Mouse (Mus musculus) heart, embryonic 13.5 days (tissue): ENCODE results near the gene S1pr4. TPM values are rescaled to one million over a fixed set of nuclear protein-coding genes. Genes with fewer than 3 reads are reported as not detected.
A peak's percentile ranks its signal among the peaks of the same experiment; 100 is the strongest.

Source experiments
- ATAC-seq: fragments of 200-750 bp; cut with Nextera tagmentation; 2 replicates; pipeline ENCODE4 v1.8.0; 2017; ENCODE audit warnings: moderate TSS enrichment; ENCODE audit not compliant: insufficient number of reproducible peaks, low FRiP score, low TSS enrichment; ENCODE audit errors: extremely low read depth
- H3K27ac ChIP-seq: fragments of 300-500 bp; sonication (generic); replicated peaks from 2 replicates; pipeline ENCODE4 v1.5.1; 2015; ENCODE audit warnings: moderate library complexity, mild to moderate bottlenecking, inconsistent platforms
- H3K27me3 ChIP-seq: fragments of 300-500 bp; sonication (generic); replicated peaks from 2 replicates; pipeline ENCODE4 v1.6.1; 2015; ENCODE audit warnings: mild to moderate bottlenecking, inconsistent platforms
- H3K36me3 ChIP-seq: fragments of 300-500 bp; sonication (generic); 2 replicates; pipeline ENCODE4 v1.6.1; 2015; ENCODE audit warnings: mild to moderate bottlenecking, inconsistent platforms
- H3K4me1 ChIP-seq: fragments of 300-500 bp; sonication (generic); 2 replicates; pipeline ENCODE4 v1.6.1; 2015; ENCODE audit warnings: inconsistent platforms
- H3K4me2 ChIP-seq: fragments of 300-500 bp; sonication (generic); 2 replicates; pipeline ENCODE4 v1.6.1; 2015; ENCODE audit warnings: inconsistent platforms, mild to moderate bottlenecking, moderate library complexity
- H3K4me3 ChIP-seq: fragments of 300-500 bp; sonication (generic); 2 replicates; pipeline ENCODE4 v1.5.1; 2015; ENCODE audit warnings: moderate library complexity, mild to moderate bottlenecking, inconsistent platforms
- H3K9ac ChIP-seq: fragments of 300-500 bp; sonication (generic); 2 replicates; pipeline ENCODE4 v1.6.1; 2015; ENCODE audit warnings: inconsistent platforms, mild to moderate bottlenecking, moderate library complexity
- H3K9me3 ChIP-seq: fragments of 300-500 bp; sonication (generic); 2 replicates; pipeline ENCODE4 v1.6.1; 2016; ENCODE audit warnings: inconsistent platforms
- WGBS: fragments of 180-500 bp; shearing (Covaris S2); methylation state at CpG from one replicate; pipeline ENCODE4 v1.1.7; 2015; ENCODE audit warnings: mixed read lengths; 5-methylcytosine and 5-hydroxymethylcytosine counted together
- polyA plus RNA-seq: library from polyadenylated mRNA; unstranded; fragments of >200 nt; fragmentation: Nextera tagmentation; extraction: Ambion mirVana; gene quantifications from 2 replicates; pipeline ENCODE4 v1.2.1, GENCODE M21; 2015

The S1pr4 gene
- 0.53 and 0.62 TPM in 2 replicates for polyA plus RNA-seq

DNA sequence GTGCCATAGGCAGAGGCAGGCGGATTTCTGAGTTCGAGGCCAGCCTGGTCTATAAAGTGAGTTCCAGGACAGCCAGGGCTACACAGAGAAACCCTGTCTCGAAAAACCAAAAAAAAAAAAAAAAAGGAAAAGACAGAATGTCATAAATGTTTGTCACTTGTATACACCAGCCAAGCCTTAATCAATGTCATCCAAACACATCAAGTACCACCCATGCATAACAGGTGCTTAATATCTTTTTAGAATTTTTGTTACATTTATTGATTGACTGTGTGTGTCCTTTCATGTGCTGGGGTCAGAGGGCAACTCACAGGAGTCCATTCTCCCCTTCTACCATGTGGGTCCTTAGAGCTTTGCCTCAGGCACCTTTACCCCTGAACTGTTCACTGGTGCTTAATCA lies at the start of gene S1pr4:
Gene S1pr4 (minus strand): TSS at position 101 of the 400 bp plus-strand sequence.
- no peak within 1 kb of the TSS for H3K4me3 ChIP-seq
- 67% methylated on average over 3 of the region's 3 CpGs for WGBS

DNA sequence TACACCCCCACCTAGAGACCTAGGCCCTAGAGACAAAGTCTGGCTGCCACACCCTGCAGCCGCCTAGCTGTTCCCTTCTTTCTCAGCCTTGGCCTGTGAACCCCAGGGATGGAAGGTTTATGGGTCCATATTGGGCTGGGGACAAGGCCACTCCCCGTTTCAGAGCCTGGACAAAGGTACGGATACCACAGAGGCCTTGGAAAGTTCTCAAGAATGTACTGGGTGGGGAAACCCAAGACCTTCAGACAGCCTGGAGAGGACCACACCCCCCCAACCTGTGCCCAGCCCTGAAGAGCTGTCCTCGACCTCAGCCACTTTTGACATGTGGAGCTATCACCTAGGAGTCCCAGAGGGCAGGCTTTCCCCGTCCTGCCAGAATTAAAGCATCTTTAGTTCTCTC lies 49.0 kb upstream of the S1pr4 start:
- Histone ChIP-seq H3K4me3 (no peak overlapping the region), H3K4me2 (no peak overlapping the region), H3K9ac (0 out of 2 replicates have a peak overlapping the region, but pooled peaks have one; percentile 4), H3K27ac (no peak overlapping the region), H3K9me3 (no peaks in the 10 kb centered on the region), H3K4me1 (peaks cover 22% of the 10 kb centered on the region), H3K27me3 (no peaks in the 10 kb centered on the region), H3K36me3 (no peaks in the 10 kb centered on the region)
- ATAC-seq = no peak
- WGBS = 65% methylated on average over 5 of the region's 5 CpGs

More for the DNA sequence above, at the start of gene S1pr4:
- Histone ChIP-seq H3K9me3 (no peaks in the 10 kb centered on the region), H3K36me3 (no peaks in the 10 kb centered on the region), H3K4me2 (no peak within 1 kb of the TSS), H3K27me3 (peaks cover 13% of the 10 kb centered on the region), H3K4me1 (peaks cover 18% of the 10 kb centered on the region), H3K27ac (no peak within 1 kb of the TSS), H3K9ac (0 out of 2 replicates have a peak within 1 kb of the TSS, but pooled peaks have one; percentile 28)
- no peak for ATAC-seq

- H3K4me1 ChIP-seq = peaks cover 42% of the 10 kb centered on the region
- H3K27me3 ChIP-seq = no peaks in the 10 kb centered on the region
- H3K36me3 ChIP-seq = no peaks in the 10 kb centered on the region
- no peaks in the 10 kb centered on the region for H3K9me3 ChIP-seq
- no peak for ATAC-seq
- H3K9ac ChIP-seq = peak overlapping the region; percentile 71
- no peak overlapping the region for H3K27ac ChIP-seq
- H3K4me3 ChIP-seq = no peak overlapping the region
- 92% methylated on average over 13 of the region's 13 CpGs for WGBS
- H3K4me2 ChIP-seq = no peak overlapping the region
Observed at GRCm38 (mm10) chr10:81546788-81547571, 47.0 kb upstream of the S1pr4 start.

- ATAC-seq = no peak
- H3K4me1 ChIP-seq = peaks cover 43% of the 10 kb centered on the region
- no peaks in the 10 kb centered on the region for H3K9me3 ChIP-seq
- no peaks in the 10 kb centered on the region for H3K36me3 ChIP-seq
- WGBS = 42% methylated on average over 5 of the region's 5 CpGs
- H3K9ac ChIP-seq = peak overlapping the region; percentile 71
- H3K27ac ChIP-seq = no peak overlapping the region
- H3K4me2 ChIP-seq = no peak overlapping the region
- H3K27me3 ChIP-seq = no peaks in the 10 kb centered on the region
- no peak overlapping the region for H3K4me3 ChIP-seq
Observed at GRCm38 (mm10) chr10:81546332-81546731, 46.4 kb upstream of the S1pr4 start.

GRCm38 (mm10) chr10:81545161-81545747 lies 45.3 kb upstream of the S1pr4 start, which contains the start of gene Gna11:
Gene Gna11 (minus strand): TSS chr10:81545190.
- peak within 1 kb of the TSS; percentile 94 for H3K4me3 ChIP-seq
- H3K9ac ChIP-seq = peak within 1 kb of the TSS; percentile 97
- H3K4me1 ChIP-seq = peaks cover 45% of the 10 kb centered on the region
- no peaks in the 10 kb centered on the region for H3K36me3 ChIP-seq
- no peaks in the 10 kb centered on the region for H3K27me3 ChIP-seq
- H3K4me2 ChIP-seq = peak within 1 kb of the TSS; percentile 99
- H3K27ac ChIP-seq = peak within 1 kb of the TSS; percentile 76
- WGBS = under 1% methylated on average over 56 of the region's 59 CpGs
- H3K9me3 ChIP-seq = no peaks in the 10 kb centered on the region
- ATAC-seq = peak; percentile 88

- ATAC-seq = no peak
- Histone ChIP-seq H3K27me3 (no peaks in the 10 kb centered on the region), H3K9me3 (no peaks in the 10 kb centered on the region), H3K4me2 (peak overlapping the region; percentile 99), H3K4me3 (peak overlapping the region; percentile 94), H3K4me1 (peaks cover 45% of the 10 kb centered on the region), H3K27ac (peak overlapping the region; percentile 62), H3K9ac (peak overlapping the region; percentile 97), H3K36me3 (peaks cover 6% of the 10 kb centered on the region)
- WGBS = under 1% methylated on average over 83 of the region's 93 CpGs
Observed at GRCm38 (mm10) chr10:81544296-81545160, 44.6 kb upstream of the S1pr4 start.

DNA sequence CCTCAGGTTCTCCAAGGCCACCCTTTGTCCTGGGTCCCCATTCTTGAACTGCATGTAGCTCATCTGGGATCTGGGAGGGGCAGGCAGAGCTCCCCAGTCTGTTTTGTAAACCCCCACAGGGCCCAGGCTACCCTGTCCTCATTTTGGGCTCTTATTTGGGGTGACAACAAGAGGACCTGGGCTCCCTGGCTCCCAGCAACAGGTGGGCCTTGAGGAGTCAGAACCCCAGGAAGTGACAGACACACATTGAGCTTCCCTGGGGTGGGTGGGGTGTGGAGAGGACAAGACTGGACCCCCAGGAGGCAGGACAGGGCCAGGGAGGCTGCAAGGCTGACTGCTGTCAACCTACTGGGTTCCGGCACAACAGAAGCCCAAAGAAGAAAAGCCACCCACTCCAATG lies 43.7 kb upstream of the S1pr4 start:
- 68% methylated on average over 1 of the region's 1 CpGs for WGBS
- H3K9me3 ChIP-seq = no peaks in the 10 kb centered on the region
- H3K27me3 ChIP-seq = no peaks in the 10 kb centered on the region
- 0 out of 2 replicates have a peak overlapping the region, but pooled peaks have one; percentile 62 for H3K27ac ChIP-seq
- ATAC-seq = no peak
- H3K4me1 ChIP-seq = peaks cover 47% of the 10 kb centered on the region
- H3K36me3 ChIP-seq = peaks cover 14% of the 10 kb centered on the region
- peak overlapping the region; percentile 97 for H3K9ac ChIP-seq
- peak overlapping the region; percentile 99 for H3K4me2 ChIP-seq
- H3K4me3 ChIP-seq = peak overlapping the region; percentile 94

DNA sequence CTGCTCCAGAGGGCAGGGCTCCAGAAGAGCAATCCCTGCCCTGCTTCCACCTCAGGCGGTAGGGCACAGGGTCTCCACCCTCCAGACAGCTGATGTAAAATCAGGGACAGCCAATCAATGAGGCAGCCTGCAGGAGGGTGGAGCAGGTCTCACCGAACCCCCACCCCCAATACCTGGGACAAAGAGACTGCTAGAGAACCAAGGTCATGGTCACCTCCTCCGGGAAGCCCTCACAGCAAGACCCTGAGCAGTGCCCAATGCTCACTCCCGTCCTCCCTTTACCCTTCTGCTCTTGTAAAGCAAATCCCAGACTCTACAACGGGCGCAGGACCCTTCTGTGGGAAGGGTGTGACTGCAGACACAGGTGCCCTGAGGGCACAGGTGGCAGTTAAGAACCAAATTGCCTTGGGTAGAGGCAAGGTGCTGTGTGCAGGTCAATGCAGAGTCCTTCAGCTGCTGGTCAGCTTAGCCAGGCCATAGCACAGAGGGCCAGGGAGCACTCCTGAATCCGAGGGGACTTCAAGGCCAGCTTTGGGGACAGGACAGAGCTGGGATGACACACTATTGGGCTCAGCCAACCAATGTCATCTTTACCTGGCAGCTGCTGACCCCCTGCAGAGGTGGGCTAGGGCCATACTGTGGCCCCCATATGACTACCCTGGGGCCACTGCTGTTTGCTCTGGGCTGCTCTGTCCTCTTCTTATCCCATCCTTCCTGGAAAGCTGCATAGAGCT lies 43.0 kb upstream of the S1pr4 start:
- H3K27ac ChIP-seq = no peak overlapping the region
- H3K4me1 ChIP-seq = peaks cover 48% of the 10 kb centered on the region
- peak overlapping the region; percentile 94 for H3K4me3 ChIP-seq
- ATAC-seq = no peak
- peak overlapping the region; percentile 99 for H3K4me2 ChIP-seq
- H3K9me3 ChIP-seq = no peaks in the 10 kb centered on the region
- 73% methylated on average over 7 of the region's 7 CpGs for WGBS
- H3K9ac ChIP-seq = peak overlapping the region; percentile 97
- peaks cover 14% of the 10 kb centered on the region for H3K36me3 ChIP-seq
- no peaks in the 10 kb centered on the region for H3K27me3 ChIP-seq

DNA sequence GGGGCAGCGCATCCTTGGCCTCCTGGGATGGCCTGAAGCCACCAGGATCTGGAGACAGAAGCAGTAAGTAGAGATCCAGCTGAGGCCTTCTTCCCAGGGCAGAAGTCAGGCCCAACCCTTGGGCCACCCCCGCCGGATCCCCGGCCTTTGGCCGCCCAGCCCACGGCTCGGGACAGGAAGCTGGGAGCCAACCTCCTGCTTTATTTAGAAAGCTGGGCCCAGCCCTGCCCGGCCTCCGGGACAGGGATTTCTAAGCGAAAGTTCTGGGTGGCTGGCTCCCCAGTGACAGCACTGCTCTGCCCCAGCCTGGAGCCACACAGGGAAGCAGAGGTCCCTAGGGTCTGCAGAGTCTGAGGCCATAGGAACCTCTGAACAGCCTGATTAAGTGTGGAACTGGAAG lies 41.9 kb upstream of the S1pr4 start:
- peak overlapping the region; percentile 51 for H3K4me2 ChIP-seq
- WGBS = 52% methylated on average over 10 of the region's 10 CpGs
- ATAC-seq = no peak
- H3K36me3 ChIP-seq = peaks cover 18% of the 10 kb centered on the region
- H3K27ac ChIP-seq = peak overlapping the region; percentile 48; the same call in 1 of the 2 replicates
- H3K4me3 ChIP-seq = peak overlapping the region; percentile 14
- H3K9me3 ChIP-seq = no peaks in the 10 kb centered on the region
- peaks cover 48% of the 10 kb centered on the region for H3K4me1 ChIP-seq
- peak overlapping the region; percentile 97 for H3K9ac ChIP-seq
- H3K27me3 ChIP-seq = no peaks in the 10 kb centered on the region

GRCm38 (mm10) chr10:81541363-81541762 lies 41.4 kb upstream of the S1pr4 start:
- Histone ChIP-seq H3K4me2 (peak overlapping the region; percentile 51; the same call in 1 of the 2 replicates), H3K9me3 (no peaks in the 10 kb centered on the region), H3K36me3 (peaks cover 22% of the 10 kb centered on the region), H3K27ac (peak overlapping the region; percentile 48; the same call in 1 of the 2 replicates), H3K27me3 (no peaks in the 10 kb centered on the region), H3K4me1 (peaks cover 46% of the 10 kb centered on the region), H3K4me3 (no peak overlapping the region), H3K9ac (peak overlapping the region; percentile 97)
- 75% methylated on average over 5 of the region's 5 CpGs for WGBS
- no peak for ATAC-seq
